Mouse (Mus musculus) small intestine, adult 2 months (tissue): ENCODE data around the gene Lhfpl2. TPM values are rescaled to one million over a fixed set of nuclear protein-coding genes. Genes with fewer than 3 reads are reported as not detected.

Experiments
- H3K27ac ChIP-seq: fragments of 200-500 bp; 2 replicates; pipeline ENCODE4 v1.5.1; 2012; ENCODE audit warnings: low read depth, low read length, control low read depth, inconsistent platforms; ENCODE audit not compliant: insufficient read depth
- H3K27me3 ChIP-seq: fragments of 200-500 bp; 2 replicates; pipeline ENCODE4 v1.6.1; 2012; ENCODE audit warnings: mild to moderate bottlenecking, moderate library complexity, low read length, inconsistent platforms; ENCODE audit not compliant: control insufficient read depth, insufficient read depth
- H3K36me3 ChIP-seq: fragments of 200-500 bp; 2 replicates; pipeline ENCODE4 v1.6.1; 2012; ENCODE audit warnings: mild to moderate bottlenecking, low read length, control low read depth, inconsistent platforms; ENCODE audit not compliant: control insufficient read depth, insufficient read depth
- H3K4me1 ChIP-seq: fragments of 200-500 bp; 2 replicates; pipeline ENCODE4 v1.6.1; 2012; ENCODE audit warnings: low read length, inconsistent platforms, mixed read lengths; ENCODE audit not compliant: control insufficient read depth, insufficient read depth, insufficient read length
- H3K4me3 ChIP-seq: fragments of 200-500 bp; 2 replicates; pipeline ENCODE4 v1.5.1; 2012; ENCODE audit warnings: low read depth, mild to moderate bottlenecking, control low read depth, inconsistent platforms, low read length, moderate library complexity
- CTCF ChIP-seq: fragments of 200-500 bp; IDR thresholded peaks from 2 replicates; pipeline ENCODE4 v1.5.1; 2012; ENCODE audit warnings: low read depth, mild to moderate bottlenecking, control low read depth, inconsistent platforms, low read length, moderate library complexity, mixed read lengths; ENCODE audit not compliant: insufficient replicate concordance, insufficient read length; ENCODE audit errors: extremely low read depth
- POLR2A ChIP-seq: fragments of 200-500 bp; IDR thresholded peaks from 2 replicates; pipeline ENCODE4 v1.6.1; 2012; ENCODE audit warnings: low read depth, mild to moderate bottlenecking, control low read depth, inconsistent platforms, low read length, moderate library complexity
- WGBS: fragments of 180-500 bp; shearing (Covaris S2); methylation state at CpG from one replicate; pipeline ENCODE4 v1.1.7; 2018; 5-methylcytosine and 5-hydroxymethylcytosine counted together
- polyA plus RNA-seq: library from polyadenylated mRNA; depleted of rRNA; stranded (reverse); fragments of >200 nt; gene quantifications from 2 replicates; pipeline ENCODE4 v1.2.3, GENCODE M21; 2012

Lhfpl2 gene
- polyA plus RNA-seq, 1 experiment, result 71.0 TPM

GRCm38 (mm10) chr13:94061256-94061877, 3.8 kb downstream of the Lhfpl2 start:
- WGBS, result 65% methylated on average over 9 of the region's 9 CpGs

GRCm38 (mm10) chr13:94062349-94063111, 4.9 kb downstream of the Lhfpl2 start:
- TF ChIP-seq CTCF, result no peak
- TF ChIP-seq POLR2A, result no peak
- Histone ChIP-seq H3K36me3 (no peaks in the 10 kb centered on the region), H3K27me3 (peaks cover 16% of the 10 kb centered on the region), H3K4me1 (peaks cover 3% of the 10 kb centered on the region), H3K27ac (no peak overlapping the region), H3K4me3 (no peak overlapping the region)
- WGBS, result 9% methylated on average over 21 of the region's 21 CpGs

More at GRCm38 (mm10) chr13:94061256-94061877, 3.8 kb downstream of the Lhfpl2 start:
- no peaks in the 10 kb centered on the region for H3K36me3 ChIP-seq
- TF ChIP-seq CTCF, result no peak
- no peak for TF ChIP-seq POLR2A
- no peak overlapping the region for H3K4me3 ChIP-seq
- H3K27me3 ChIP-seq, result peaks cover 23% of the 10 kb centered on the region
- H3K27ac ChIP-seq, result no peak overlapping the region
- peaks cover 3% of the 10 kb centered on the region for H3K4me1 ChIP-seq

GRCm38 (mm10) chr13:94063156-94063555, 5.6 kb downstream of the Lhfpl2 start:
- TF ChIP-seq POLR2A (no peak), CTCF (no peak)
- 57% methylated on average over 8 of the region's 8 CpGs for WGBS
- Histone ChIP-seq H3K36me3 (no peaks in the 10 kb centered on the region), H3K4me1 (no peaks in the 10 kb centered on the region; the same call in 1 of the 2 replicates), H3K27ac (no peak overlapping the region), H3K4me3 (no peak overlapping the region), H3K27me3 (peaks cover 10% of the 10 kb centered on the region)

GRCm38 (mm10) chr13:94064571-94064970, 7.0 kb downstream of the Lhfpl2 start:
- Histone ChIP-seq H3K4me1 (no peaks in the 10 kb centered on the region; the same call in 1 of the 2 replicates), H3K36me3 (no peaks in the 10 kb centered on the region), H3K27me3 (peaks cover 3% of the 10 kb centered on the region; the same call in 1 of the 2 replicates), H3K4me3 (no peak overlapping the region), H3K27ac (no peak overlapping the region)
- WGBS, result 75% methylated on average over 7 of the region's 7 CpGs
- TF ChIP-seq CTCF (no peak), POLR2A (no peak)

GRCm38 (mm10) chr13:94065276-94066050, 7.9 kb downstream of the Lhfpl2 start:
- H3K4me1 ChIP-seq, result no peaks in the 10 kb centered on the region; the same call in 1 of the 2 replicates
- H3K4me3 ChIP-seq, result no peak overlapping the region
- no peaks in the 10 kb centered on the region for H3K36me3 ChIP-seq
- no peaks in the 10 kb centered on the region for H3K27me3 ChIP-seq
- H3K27ac ChIP-seq, result no peak overlapping the region
- TF ChIP-seq CTCF, result no peak
- no peak for TF ChIP-seq POLR2A
- WGBS, result 77% methylated on average over 11 of the region's 11 CpGs

- H3K27me3 ChIP-seq, result no peaks in the 10 kb centered on the region
Observed at GRCm38 (mm10) chr13:94066626-94067275, 9.2 kb downstream of the Lhfpl2 start.

More at GRCm38 (mm10) chr13:94066626-94067275, 9.2 kb downstream of the Lhfpl2 start:
- H3K4me3 ChIP-seq, result no peak overlapping the region
- no peak overlapping the region for H3K27ac ChIP-seq
- TF ChIP-seq CTCF, result no peak
- TF ChIP-seq POLR2A, result no peak
- no peaks in the 10 kb centered on the region; the same call in 1 of the 2 replicates for H3K4me1 ChIP-seq
- H3K36me3 ChIP-seq, result no peaks in the 10 kb centered on the region
- 89% methylated on average over 5 of the region's 5 CpGs for WGBS
